Mouse (Mus musculus) cortical plate, adult 2 months (tissue): ENCODE measurements around the gene Cux2. TPM values are rescaled to one million over a fixed set of nuclear protein-coding genes. Genes with fewer than 3 reads are reported as not detected.

Experiments
- H3K27ac ChIP-seq: fragments of 200-500 bp; 2 replicates; pipeline ENCODE4 v1.5.1; 2012; ENCODE audit warnings: low read length, control low read depth, inconsistent platforms; ENCODE audit not compliant: insufficient read depth
- H3K4me1 ChIP-seq: fragments of 200-500 bp; 2 replicates; pipeline ENCODE4 v1.6.1; 2011; ENCODE audit warnings: low read length; ENCODE audit not compliant: control insufficient read depth, insufficient read depth
- H3K4me3 ChIP-seq: fragments of 200-500 bp; 2 replicates; pipeline ENCODE4 v1.5.1; 2011; ENCODE audit warnings: mild to moderate bottlenecking, low read length, control low read depth; ENCODE audit not compliant: insufficient read depth
- CTCF ChIP-seq: fragments of 200-500 bp; IDR thresholded peaks from 2 replicates; pipeline ENCODE4 v1.5.1; 2011; ENCODE audit warnings: mild to moderate bottlenecking, control low read depth, low read length; ENCODE audit not compliant: insufficient read depth; ENCODE audit errors: extremely low read depth
- POLR2A ChIP-seq: fragments of 200-500 bp; IDR thresholded peaks from 2 replicates; pipeline ENCODE4 v1.6.1; 2011; ENCODE audit warnings: mild to moderate bottlenecking, low read length, control low read depth; ENCODE audit not compliant: insufficient read depth; ENCODE audit errors: extremely low read depth
- polyA plus RNA-seq: library from polyadenylated mRNA; depleted of rRNA; stranded (reverse); fragments of >200 nt; gene quantifications from 2 replicates; pipeline ENCODE4 v1.2.3, GENCODE M21; 2012

The Cux2 gene
- polyA plus RNA-seq, 1 experiment = 109 TPM

DNA sequence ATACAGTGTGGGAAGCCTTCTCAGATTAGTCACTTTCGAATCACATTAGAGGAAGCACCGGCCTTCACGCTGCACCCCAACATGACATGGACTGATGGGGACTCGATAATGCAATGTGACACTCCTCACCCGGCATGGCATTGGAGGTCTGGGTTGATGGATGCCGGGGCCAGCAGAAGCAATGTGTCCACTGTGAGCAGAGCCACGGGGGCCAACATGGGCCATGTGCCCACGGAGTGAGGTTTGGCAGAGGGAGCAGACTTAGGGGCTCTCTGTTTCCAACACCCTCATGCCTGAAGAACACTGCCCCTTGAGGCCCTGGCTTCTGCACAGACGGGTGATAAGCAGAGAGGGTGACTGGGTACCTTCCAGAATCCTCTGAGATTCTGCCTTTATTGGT lies 91.4 kb downstream of the Cux2 start:
- Histone ChIP-seq H3K4me3 (no peak overlapping the region), H3K4me1 (0 out of 2 replicates have a peak, but pooled peaks cover 2% of the 10 kb centered on the region), H3K27ac (no peak overlapping the region)
- TF ChIP-seq POLR2A (no peak), CTCF (no peak)

DNA sequence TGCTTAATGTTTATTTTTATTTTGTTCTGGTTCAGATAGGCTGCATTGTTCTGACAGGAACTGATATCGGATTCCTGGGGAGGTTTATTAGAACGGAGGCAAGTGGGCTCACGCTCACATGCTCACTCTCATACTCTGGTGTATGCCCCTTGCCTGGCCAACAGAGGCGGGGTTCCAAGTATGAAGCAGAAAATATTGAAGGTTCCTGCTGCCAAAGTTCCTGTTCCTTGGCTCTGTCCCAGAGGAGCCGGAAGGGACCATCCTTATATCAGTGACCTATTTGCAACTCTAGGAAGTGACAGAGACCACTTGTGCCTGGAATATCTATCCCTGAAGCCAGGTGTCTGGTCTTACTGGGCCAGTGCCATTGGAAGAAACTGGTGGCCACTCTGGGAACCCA lies 94.1 kb downstream of the Cux2 start:
- Histone ChIP-seq H3K4me1 (0 out of 2 replicates have a peak, but pooled peaks cover 2% of the 10 kb centered on the region), H3K27ac (no peak overlapping the region), H3K4me3 (no peak overlapping the region)
- TF ChIP-seq POLR2A = no peak
- no peak for TF ChIP-seq CTCF

DNA sequence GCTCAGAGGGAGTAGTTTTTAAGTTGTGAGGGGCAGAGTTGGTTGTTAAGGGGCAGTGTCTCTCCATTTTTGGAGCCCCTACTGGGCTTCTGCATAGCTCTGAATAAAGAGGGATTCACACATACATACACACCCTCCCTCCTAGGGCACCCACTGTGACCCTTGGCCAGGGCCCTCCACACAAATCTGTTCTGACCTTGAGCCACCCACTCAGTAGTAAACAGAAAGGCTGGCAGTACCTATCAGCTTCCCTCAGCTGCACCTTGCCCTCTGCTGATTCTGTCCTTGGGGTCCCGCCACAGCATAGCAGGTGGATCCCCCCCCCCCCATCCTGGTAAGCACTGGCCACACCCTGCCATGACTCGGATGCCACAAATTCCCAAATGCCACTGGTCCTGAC lies 99.7 kb downstream of the Cux2 start:
- no peak for TF ChIP-seq CTCF
- TF ChIP-seq POLR2A = no peak
- Histone ChIP-seq H3K4me1 (peaks cover 2% of the 10 kb centered on the region; the same call in 1 of the 2 replicates), H3K4me3 (no peak overlapping the region), H3K27ac (no peak overlapping the region)

DNA sequence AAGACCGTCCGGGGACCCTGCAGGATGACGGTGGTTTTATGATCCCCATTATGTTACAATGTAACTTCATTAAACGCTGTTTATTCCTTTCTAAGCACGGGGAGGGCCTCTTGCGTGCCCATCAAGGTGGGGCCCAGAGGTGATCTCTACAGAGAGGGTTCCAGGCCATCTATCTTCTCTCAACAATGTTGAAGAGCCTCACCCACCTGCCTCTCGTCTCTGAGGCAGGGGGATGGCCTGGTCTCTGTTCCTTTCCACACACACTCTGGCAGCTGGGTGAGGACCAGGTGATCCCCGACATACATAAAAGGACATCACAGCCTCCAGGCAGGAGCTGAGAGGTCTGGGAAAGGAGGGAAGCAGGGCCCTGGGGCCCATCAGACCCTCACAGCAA lies 100.9 kb downstream of the Cux2 start:
- H3K4me1 ChIP-seq = no peaks in the 10 kb centered on the region; the same call in 1 of the 2 replicates
- H3K4me3 ChIP-seq = no peak overlapping the region

DNA sequence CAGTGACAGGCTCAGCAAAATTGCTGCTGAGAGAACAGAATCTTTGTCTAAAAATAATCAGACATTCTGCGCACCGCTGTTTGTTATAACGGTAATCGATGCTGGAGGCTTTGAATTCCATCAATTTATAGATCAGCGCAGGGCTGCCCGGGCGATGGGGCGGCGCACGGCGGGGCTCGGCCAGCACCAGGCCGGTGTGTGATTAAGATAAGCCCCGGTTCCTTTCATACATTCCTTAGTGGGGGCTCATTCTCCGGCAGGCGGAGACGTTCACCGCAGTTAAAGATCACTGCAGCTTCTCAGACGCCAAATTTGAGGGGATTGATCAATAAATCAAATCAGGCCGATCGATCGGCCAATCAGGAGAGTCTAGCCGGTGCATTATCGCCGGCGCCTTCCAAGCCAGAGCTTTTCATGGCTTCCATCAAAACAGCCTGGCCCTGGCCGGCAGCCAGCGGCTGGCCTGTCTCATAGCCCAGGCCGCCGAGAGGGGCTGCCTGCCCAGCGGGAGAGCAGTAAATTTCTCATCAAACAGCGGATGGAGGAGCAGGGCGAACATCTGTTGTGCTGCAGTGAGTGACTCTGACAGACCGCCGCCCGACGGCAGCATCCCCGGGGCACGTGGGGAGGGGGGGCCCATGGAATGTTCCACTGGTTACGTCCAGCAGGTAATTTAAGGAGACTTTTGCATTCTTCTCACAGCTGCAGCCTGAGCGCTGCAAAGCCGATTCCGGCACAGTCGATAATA lies 101.4 kb downstream of the Cux2 start:
- no peak overlapping the region for H3K4me3 ChIP-seq
- 0 out of 2 replicates have a peak overlapping the region, but pooled peaks have one; percentile 28 for H3K27ac ChIP-seq
- no peaks in the 10 kb centered on the region; the same call in 1 of the 2 replicates for H3K4me1 ChIP-seq
- TF ChIP-seq CTCF = no peak
- TF ChIP-seq POLR2A = no peak

More for the DNA sequence above, 100.9 kb downstream of the Cux2 start:
- no peak overlapping the region for H3K27ac ChIP-seq
- TF ChIP-seq POLR2A = no peak
- TF ChIP-seq CTCF = no peak

DNA sequence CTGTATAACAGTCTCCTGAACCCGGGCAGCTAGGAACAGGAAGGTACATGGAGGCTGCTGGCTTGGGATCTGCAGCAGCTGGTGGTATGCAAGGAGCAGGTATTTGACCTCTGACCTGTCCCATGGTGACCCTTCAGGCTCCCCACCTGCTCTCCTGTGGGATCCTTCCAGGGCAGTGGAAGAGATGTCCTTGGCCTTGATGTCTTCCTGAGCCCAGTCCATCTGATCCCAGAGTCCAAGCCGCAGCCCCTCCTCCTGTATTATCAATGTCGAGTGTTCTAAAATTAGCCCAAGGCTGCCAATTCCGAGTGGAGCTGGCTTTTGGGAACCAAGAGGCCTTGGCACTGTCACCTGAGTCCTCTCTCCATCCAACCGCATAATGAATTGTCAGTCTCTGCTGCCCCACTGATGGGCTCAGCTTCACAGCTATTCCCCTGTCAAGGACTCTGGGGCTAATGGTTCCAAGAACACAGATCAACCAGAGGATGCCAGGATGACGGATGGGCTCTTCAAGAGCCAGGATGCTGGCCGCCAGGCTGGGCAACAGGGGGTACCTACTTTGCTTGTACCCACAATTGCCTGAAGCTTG lies 103.2 kb downstream of the Cux2 start:
- TF ChIP-seq CTCF (no peak), POLR2A (no peak)
- Histone ChIP-seq H3K4me1 (no peaks in the 10 kb centered on the region; the same call in 1 of the 2 replicates), H3K27ac (no peak overlapping the region), H3K4me3 (no peak overlapping the region)

DNA sequence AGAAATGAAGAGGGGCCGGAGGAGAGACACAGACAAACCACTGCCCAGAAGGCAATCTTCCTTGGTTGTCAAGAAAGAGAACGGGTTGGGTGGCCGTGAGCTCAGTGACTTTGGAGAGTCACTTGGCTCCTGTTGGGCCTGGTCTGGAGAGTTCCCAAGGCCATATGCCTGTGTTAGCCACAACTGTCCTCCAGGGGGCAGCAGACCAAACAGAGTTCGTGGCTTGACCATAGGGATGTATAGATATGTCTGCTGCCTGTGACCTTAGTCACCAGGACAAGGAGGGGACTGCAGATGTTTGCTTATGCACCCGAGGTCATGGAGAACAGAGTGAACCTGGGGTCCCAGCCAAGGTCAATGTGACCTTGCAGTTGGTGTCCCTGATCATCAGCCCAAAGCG lies 104.1 kb downstream of the Cux2 start:
- no peak overlapping the region for H3K4me3 ChIP-seq
- peak; percentile 75 for TF ChIP-seq CTCF
- TF ChIP-seq POLR2A = no peak
- no peak overlapping the region for H3K27ac ChIP-seq
- H3K4me1 ChIP-seq = no peaks in the 10 kb centered on the region; the same call in 1 of the 2 replicates

DNA sequence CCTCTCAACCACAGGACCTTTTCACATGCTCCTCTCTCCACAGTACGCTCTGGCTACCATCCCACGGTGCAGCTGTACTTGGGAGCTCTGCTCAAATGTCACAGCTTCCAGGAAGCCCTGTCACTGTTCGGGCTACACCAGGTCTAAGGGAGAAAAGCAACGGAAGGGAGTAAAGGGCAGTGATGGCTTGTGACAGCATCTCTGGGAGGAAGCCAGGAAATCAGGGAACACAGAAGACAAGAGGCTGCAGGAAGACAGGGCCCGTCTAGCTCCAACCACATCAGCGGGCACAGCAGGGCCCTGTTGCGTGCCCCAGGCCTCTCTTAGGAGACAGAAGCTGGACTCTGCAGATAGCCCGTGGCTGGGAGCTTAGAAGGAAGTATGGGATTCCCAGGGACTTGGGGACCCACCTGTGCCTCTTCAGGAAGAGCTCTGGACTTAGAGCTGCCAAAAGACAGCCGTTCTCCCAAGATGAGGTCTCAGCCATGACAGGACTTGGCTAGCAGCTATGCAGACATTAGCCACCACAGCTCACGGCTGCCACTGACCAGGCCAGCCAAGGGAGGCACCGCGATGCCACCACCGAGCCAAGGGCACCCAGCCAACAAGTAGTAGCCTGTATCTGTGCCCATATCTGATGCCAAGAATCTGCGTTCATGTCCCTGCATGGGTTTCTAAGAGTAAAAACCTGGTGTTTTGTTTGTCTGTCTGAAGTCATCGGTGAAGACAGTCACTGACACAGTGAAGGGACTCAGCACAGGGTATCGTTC lies 105.7 kb downstream of the Cux2 start:
- no peaks in the 10 kb centered on the region; the same call in 1 of the 2 replicates for H3K4me1 ChIP-seq
- H3K4me3 ChIP-seq = no peak overlapping the region
- no peak for TF ChIP-seq CTCF
- no peak for TF ChIP-seq POLR2A
- H3K27ac ChIP-seq = no peak overlapping the region

DNA sequence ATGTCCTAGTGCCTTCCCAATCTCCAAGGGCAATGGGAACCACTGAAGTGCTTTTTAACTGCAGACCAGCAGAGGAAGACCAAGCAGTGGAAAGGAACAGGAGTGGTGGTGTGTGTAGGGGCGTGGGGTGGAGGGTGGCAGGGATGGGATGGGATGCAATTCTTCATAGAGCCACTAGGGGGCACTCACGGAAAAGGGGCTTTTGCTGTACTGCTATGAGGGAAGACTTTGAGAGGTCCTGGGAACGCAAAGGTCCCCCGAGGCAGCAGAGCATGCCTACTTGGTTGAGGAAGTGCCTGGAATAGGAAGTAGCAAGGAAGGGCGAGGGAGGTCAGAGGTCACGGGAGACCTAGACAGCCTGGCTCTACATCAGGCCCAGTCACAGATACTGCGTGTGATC lies 106.4 kb downstream of the Cux2 start:
- no peak overlapping the region for H3K27ac ChIP-seq
- TF ChIP-seq CTCF = peak; percentile 67
- no peak for TF ChIP-seq POLR2A
- H3K4me1 ChIP-seq = no peaks in the 10 kb centered on the region; the same call in 1 of the 2 replicates
- no peak overlapping the region for H3K4me3 ChIP-seq
